Mouse (Mus musculus): ENCODE results near the gene Vtn. TPM values are rescaled to one million over a fixed set of nuclear protein-coding genes. Genes with fewer than 3 reads are reported as not detected.

The Vtn gene
- polyA plus RNA-seq, 1 experiment from 2014 or later: 675 TPM

DNA sequence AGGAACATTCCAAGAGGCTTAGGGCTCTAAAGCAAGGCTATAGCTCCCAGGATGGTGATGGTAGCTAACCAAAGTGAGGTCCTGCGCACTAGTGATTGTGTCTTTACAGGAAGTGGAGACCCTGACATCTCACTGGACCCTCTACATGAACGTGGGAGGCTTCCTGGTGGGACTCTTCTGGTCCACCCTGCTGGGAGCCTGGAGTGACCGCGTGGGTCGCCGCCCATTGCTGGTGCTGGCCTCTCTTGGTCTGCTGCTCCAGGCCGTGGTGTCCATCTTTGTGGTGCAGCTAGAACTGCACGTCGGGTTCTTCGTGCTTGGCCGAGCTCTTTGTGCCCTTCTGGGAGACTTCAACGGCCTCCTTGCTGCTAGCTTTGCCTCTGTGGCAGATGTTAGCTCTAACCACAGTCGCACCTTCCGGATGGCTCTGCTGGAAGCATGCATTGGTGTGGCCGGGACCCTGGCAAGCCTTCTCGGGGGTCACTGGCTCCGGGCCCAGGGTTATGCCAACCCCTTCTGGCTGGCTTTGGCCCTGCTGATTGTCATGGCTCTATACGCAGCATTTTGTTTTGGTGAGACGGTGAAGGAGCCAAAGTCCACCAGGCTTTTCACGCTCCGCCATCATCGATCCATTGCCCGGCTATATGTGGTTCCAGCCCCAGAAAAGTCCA is 32.5 kb upstream of the Vtn start:
- Histone ChIP-seq H3K4me3 (replicated peaks) (peak overlapping the region; percentile 62), H3K9ac (no peak overlapping the region; the same call in 1 of the 2 replicates), H3K9me3 (replicated peaks) (no peaks in the 10 kb centered on the region), H3K27ac (replicated peaks) (peak overlapping the region; percentile 76; the same call in 1 of the 2 replicates), H3K27me3 (no peaks in the 10 kb centered on the region), H3K36me3 (replicated peaks) (no peaks in the 10 kb centered on the region), H3K4me1 (replicated peaks) (peaks cover 46% of the 10 kb centered on the region), H3K4me2 (peak overlapping the region; percentile 83)
- 65% methylated on average over 23 of the region's 23 CpGs for WGBS (ENCODE audit: insufficient replicate concordance)
- ATAC-seq (ENCODE audit: insufficient read depth): no peak

DNA sequence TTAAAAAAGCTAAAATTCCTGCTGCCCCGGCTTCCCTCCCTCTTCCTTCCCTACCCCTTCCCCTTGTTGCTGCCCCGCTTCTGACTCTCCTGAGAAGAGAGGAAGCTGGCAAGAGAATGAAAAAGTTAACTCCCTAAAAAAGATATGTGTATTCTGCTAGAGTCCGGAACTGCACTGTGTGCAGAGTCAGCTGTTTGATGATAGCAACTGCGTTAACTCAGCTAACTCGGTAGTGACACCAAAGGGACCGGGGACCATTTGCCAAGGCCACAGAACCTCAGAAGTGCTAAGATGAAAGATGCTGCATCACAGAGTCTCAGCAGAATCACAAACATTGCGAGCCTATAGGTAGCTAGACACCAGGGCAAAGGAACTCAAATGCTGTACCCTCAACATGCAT is 31.4 kb upstream of the Vtn start:
- WGBS (ENCODE audit: insufficient replicate concordance): 62% methylated on average over 7 of the region's 7 CpGs
- no peak for ATAC-seq (ENCODE audit: insufficient read depth)

DNA sequence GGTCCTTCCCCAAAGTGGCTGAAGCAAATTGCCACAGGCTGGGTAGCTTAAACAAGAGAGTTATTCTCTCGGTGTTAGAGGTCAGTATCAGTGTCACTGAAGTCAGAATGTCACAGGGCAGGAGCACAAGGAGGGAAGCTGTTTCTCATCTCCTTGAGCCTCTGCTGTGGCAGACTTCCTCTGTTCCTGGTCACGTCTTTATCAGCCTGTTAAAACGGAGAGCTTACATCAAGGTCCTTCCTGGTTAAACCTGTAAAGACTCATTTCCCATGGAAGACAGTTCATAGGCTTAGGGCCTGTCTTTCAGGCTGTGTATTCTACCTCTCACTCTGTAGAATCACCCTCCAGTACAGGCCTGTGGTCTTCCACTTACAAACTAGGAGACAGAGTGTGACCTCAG is 31.0 kb upstream of the Vtn start:
- H3K4me3 ChIP-seq (replicated peaks): no peak overlapping the region
- H3K27me3 ChIP-seq: no peaks in the 10 kb centered on the region
- H3K27ac ChIP-seq (replicated peaks): no peak overlapping the region
- no peak overlapping the region for H3K9ac ChIP-seq
- ATAC-seq (ENCODE audit: insufficient read depth): no peak
- no peaks in the 10 kb centered on the region for H3K9me3 ChIP-seq (replicated peaks)
- no peak overlapping the region for H3K4me2 ChIP-seq
- peaks cover 44% of the 10 kb centered on the region for H3K4me1 ChIP-seq (replicated peaks)
- no peaks in the 10 kb centered on the region for H3K36me3 ChIP-seq (replicated peaks)
- 22% methylated on average over 3 of the region's 3 CpGs for WGBS (ENCODE audit: insufficient replicate concordance)

More for the DNA sequence above, 31.4 kb upstream of the Vtn start:
- Histone ChIP-seq H3K4me1 (replicated peaks) (peaks cover 46% of the 10 kb centered on the region), H3K4me2 (no peak overlapping the region), H3K27ac (replicated peaks) (no peak overlapping the region), H3K36me3 (replicated peaks) (no peaks in the 10 kb centered on the region), H3K9me3 (replicated peaks) (no peaks in the 10 kb centered on the region), H3K9ac (no peak overlapping the region), H3K27me3 (no peaks in the 10 kb centered on the region), H3K4me3 (replicated peaks) (no peak overlapping the region)

DNA sequence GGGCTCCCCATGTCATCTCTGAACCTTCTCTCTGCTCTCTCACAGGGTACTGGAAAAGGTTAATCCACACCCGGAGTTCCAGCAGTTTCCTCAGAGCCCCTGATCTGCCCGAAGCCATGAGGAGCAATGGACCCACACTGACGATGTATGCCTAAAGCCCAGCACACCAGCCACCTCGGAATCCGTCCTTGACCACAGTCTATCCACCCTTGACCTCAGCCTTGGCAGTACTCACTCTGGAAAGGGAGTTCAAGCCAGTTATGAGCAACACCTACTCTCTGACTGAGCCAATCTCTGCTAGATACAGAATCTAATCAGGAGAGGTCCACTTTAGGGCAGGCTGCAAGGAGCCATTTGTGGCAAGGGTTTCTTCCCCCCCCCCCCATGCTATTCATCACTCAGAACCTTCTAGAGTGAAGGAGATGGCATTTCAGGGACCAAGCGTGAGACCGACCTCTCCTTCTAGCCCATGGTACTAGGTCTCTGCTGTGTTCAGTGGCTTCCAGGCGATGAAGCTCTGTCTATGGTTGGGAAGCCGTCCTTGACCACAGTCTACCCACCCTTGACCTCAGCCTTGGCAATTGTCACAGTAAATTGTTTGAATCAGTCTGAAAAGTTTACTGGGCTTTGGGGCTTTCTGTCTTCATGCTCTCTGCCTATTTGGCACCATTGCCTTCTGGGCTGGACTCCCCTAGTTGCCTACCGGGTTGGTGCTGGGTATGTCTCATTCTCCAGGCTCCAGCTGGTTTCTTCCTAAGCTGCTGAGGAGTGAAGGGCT is 27.4 kb upstream of the Vtn start:
- Histone ChIP-seq H3K27me3 (no peaks in the 10 kb centered on the region), H3K4me3 (replicated peaks) (no peak overlapping the region), H3K36me3 (replicated peaks) (no peaks in the 10 kb centered on the region), H3K27ac (replicated peaks) (no peak overlapping the region), H3K9ac (no peak overlapping the region), H3K9me3 (replicated peaks) (no peaks in the 10 kb centered on the region), H3K4me2 (no peak overlapping the region), H3K4me1 (replicated peaks) (peaks cover 10% of the 10 kb centered on the region)
- no peak for ATAC-seq (ENCODE audit: insufficient read depth)
- WGBS (ENCODE audit: insufficient replicate concordance): 59% methylated on average over 10 of the region's 10 CpGs

DNA sequence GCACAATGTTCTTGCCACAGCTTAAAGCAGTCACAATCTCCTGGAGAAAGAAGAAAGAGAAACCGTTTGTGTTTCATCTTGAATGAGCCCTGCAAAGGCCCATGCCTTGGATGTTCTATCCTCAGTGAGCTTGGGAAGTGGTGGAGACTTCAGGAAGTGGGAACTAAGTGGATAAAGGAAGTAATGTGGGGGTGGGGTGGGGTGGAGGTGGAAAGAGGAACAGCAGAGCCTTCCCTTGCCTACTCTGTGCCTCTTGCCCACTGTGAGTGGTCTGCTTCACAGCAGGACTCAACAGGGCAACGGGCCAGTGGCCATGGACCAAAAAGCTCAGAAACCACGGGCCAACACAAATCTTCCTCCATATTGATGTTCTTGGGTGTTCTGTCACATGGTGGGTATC is 23.6 kb upstream of the Vtn start:
- WGBS (ENCODE audit: insufficient replicate concordance): 37% methylated on average over 3 of the region's 3 CpGs
- H3K4me1 ChIP-seq (replicated peaks): no peaks in the 10 kb centered on the region
- no peaks in the 10 kb centered on the region for H3K27me3 ChIP-seq
- H3K36me3 ChIP-seq (replicated peaks): no peaks in the 10 kb centered on the region
- no peak overlapping the region for H3K9ac ChIP-seq
- H3K9me3 ChIP-seq (replicated peaks): no peaks in the 10 kb centered on the region
- ATAC-seq (ENCODE audit: insufficient read depth): no peak
- no peak overlapping the region for H3K27ac ChIP-seq (replicated peaks)
- no peak overlapping the region for H3K4me3 ChIP-seq (replicated peaks)
- H3K4me2 ChIP-seq: no peak overlapping the region

DNA sequence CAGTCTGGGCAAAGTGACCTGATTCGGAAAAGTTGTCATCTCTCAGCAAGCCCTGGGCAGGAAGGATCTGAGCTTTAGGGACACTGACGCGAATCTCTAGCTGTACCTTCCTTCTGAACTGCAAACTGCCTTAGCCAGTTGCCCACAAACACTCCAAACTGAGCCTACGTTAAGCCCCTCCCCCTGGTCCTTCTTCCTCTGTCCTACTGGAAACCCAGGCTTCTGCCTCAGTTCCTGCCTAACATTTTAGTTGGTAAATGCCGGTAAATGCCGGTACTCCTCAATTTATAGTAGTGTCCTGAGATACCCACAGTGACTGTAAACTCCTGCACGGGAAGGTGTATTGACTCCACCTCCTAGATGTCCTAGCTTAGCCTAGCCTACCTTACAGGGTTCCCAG is 15.3 kb upstream of the Vtn start:
- WGBS (ENCODE audit: insufficient replicate concordance): 37% methylated on average over 7 of the region's 7 CpGs
- ATAC-seq (ENCODE audit: insufficient read depth): no peak

DNA sequence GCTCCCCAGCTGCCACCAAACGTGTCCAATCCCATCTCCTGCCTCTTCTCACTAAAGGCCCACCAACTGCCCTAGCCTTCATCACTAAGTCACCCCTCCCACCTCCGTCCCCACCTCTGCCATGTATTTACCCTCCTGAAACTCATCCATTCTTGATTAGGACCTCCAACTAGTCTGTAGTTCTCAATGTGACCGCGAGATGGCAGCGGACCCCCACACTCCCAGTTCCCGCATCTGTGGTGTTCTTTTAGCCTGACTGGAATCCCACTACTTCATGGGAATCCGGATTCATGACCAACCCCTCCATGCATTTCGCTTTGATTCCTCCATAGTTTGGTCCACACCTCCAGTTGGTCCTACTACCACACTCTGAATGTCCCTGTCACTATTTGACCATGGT is 10.7 kb upstream of the Vtn start:
- no peak overlapping the region for H3K4me2 ChIP-seq
- no peak for ATAC-seq (ENCODE audit: insufficient read depth)
- WGBS (ENCODE audit: insufficient replicate concordance): 3% methylated on average over 8 of the region's 8 CpGs

More for the DNA sequence above, 15.3 kb upstream of the Vtn start:
- H3K36me3 ChIP-seq (replicated peaks): no peaks in the 10 kb centered on the region
- H3K4me3 ChIP-seq (replicated peaks): no peak overlapping the region
- no peak overlapping the region for H3K9ac ChIP-seq
- no peaks in the 10 kb centered on the region for H3K4me1 ChIP-seq (replicated peaks)
- H3K27ac ChIP-seq (replicated peaks): no peak overlapping the region
- H3K27me3 ChIP-seq: peaks cover 50% of the 10 kb centered on the region
- H3K4me2 ChIP-seq: no peak overlapping the region
- no peaks in the 10 kb centered on the region for H3K9me3 ChIP-seq (replicated peaks)

DNA sequence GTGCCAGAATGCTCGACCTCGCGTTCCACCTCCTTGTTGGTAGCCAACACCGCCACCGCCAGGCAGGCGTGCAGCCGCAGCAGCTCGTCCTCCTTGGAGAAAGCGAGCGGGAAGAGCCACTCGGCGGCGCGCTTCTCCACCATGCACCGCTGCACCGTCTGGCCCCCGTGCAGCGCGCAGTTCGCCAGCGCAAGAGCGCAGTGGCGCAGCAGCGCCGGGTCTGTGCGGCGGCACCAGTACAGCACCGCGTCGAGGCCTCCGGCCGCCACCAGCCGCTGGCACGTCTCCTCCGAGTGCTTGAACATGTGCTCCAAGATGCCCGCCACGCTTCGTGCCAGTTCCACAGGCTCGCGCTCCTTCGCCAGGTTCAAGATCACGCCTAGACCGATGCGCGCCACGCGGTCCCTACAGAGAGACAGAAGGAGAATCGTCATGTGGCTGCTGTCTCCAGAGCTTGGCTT is 8.1 kb upstream of the Vtn start:
- Histone ChIP-seq H3K27me3 (peaks cover 87% of the 10 kb centered on the region), H3K4me1 (replicated peaks) (0 out of 2 replicates have a peak, but pooled peaks cover 3% of the 10 kb centered on the region), H3K27ac (replicated peaks) (no peak overlapping the region), H3K4me3 (replicated peaks) (0 out of 2 replicates have a peak overlapping the region, but pooled peaks have one; percentile 20), H3K36me3 (replicated peaks) (no peaks in the 10 kb centered on the region), H3K9ac (no peak overlapping the region), H3K9me3 (replicated peaks) (no peaks in the 10 kb centered on the region), H3K4me2 (peak overlapping the region; percentile 45)
- ATAC-seq (ENCODE audit: insufficient read depth): no peak
- WGBS (ENCODE audit: insufficient replicate concordance): 9% methylated on average over 48 of the region's 48 CpGs

More for the DNA sequence above, 10.7 kb upstream of the Vtn start:
- H3K4me1 ChIP-seq (replicated peaks): 0 out of 2 replicates have a peak, but pooled peaks cover 3% of the 10 kb centered on the region
- no peak overlapping the region for H3K27ac ChIP-seq (replicated peaks)
- no peaks in the 10 kb centered on the region for H3K9me3 ChIP-seq (replicated peaks)
- H3K36me3 ChIP-seq (replicated peaks): no peaks in the 10 kb centered on the region
- H3K4me3 ChIP-seq (replicated peaks): no peak overlapping the region
- no peak overlapping the region for H3K9ac ChIP-seq
- peaks cover 83% of the 10 kb centered on the region for H3K27me3 ChIP-seq

DNA sequence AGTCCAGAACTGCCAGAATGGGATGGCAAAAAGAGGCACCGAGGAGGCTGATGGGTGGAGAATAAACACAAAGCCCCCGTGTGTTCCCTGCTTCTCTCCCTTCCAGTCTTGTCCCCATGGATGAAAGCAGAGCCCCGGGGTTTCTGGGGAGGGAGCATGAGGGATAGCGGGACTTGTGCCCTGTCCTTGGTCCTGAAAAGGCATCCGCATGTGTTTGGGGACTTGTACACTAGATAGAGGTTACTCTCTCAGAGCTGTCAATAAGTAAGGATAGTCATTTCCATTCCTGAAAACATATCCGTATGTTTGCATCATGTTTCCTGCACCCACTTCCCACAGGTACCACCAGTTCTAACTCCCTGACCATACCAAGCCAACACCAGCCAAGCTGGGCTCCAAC is 3.0 kb upstream of the Vtn start:
- ATAC-seq (ENCODE audit: insufficient read depth): no peak
- Histone ChIP-seq H3K4me1 (replicated peaks) (peaks cover 18% of the 10 kb centered on the region), H3K27me3 (peaks cover 89% of the 10 kb centered on the region), H3K9ac (no peak overlapping the region), H3K4me2 (no peak overlapping the region), H3K4me3 (replicated peaks) (no peak overlapping the region), H3K27ac (replicated peaks) (no peak overlapping the region), H3K9me3 (replicated peaks) (no peaks in the 10 kb centered on the region), H3K36me3 (replicated peaks) (no peaks in the 10 kb centered on the region)
- WGBS (ENCODE audit: insufficient replicate concordance): 7% methylated on average over 6 of the region's 6 CpGs

DNA sequence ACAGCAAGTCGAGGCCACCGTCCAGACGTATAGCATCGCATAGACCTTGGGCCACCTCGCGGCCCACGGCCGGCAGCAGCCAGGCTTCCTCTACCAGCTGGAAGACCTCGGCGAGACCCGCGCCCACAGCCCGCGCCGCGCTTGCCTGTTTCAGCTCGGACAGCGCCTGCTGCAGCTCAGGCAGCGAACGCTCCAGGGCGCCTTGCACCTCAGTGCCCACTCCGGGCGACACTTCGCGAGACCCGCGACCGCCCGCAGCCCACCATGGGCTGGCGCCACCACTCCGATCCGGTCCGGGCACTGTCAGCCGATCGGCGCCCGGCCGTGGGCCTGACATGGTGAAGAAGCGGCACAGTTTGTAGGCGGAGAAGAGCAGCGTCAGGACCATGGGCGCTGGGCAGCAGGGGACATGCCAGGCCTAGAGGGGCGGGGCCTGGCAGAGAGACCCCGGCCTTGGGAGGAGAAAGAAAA is 1.8 kb upstream of the Vtn start:
- no peak for ATAC-seq (ENCODE audit: insufficient read depth)
- H3K27me3 ChIP-seq: peaks cover 86% of the 10 kb centered on the region

More for the DNA sequence above, 1.8 kb upstream of the Vtn start:
- Histone ChIP-seq H3K36me3 (replicated peaks) (no peaks in the 10 kb centered on the region), H3K9me3 (replicated peaks) (no peaks in the 10 kb centered on the region), H3K4me3 (replicated peaks) (peak overlapping the region; percentile 47), H3K4me2 (peak overlapping the region; percentile 69), H3K9ac (no peak overlapping the region), H3K4me1 (replicated peaks) (peaks cover 18% of the 10 kb centered on the region), H3K27ac (replicated peaks) (no peak overlapping the region)
- WGBS (ENCODE audit: insufficient replicate concordance): 2% methylated on average over 44 of the region's 44 CpGs

Measured in liver, embryonic 15.5 days (tissue).